Mouse (Mus musculus) midbrain, embryonic 14.5 days (tissue): ENCODE data around the gene Clip2. TPM values are rescaled to one million over a fixed set of nuclear protein-coding genes. Genes with fewer than 3 reads are reported as not detected.

Experiments used
- ATAC-seq: fragments of 200-750 bp; cut with Nextera tagmentation; 2 replicates; pipeline ENCODE4 v1.8.0; 2017; ENCODE audit warnings: moderate number of reproducible peaks, moderate library complexity; ENCODE audit not compliant: low FRiP score, low TSS enrichment
- DNase-seq: peaks from one replicate; pipeline ENCODE4 v3.0.0-alpha.2; 2015
- H3K27ac ChIP-seq: fragments of 300-500 bp; sonication (generic); replicated peaks from 2 replicates; pipeline ENCODE4 v1.5.1; 2014; ENCODE audit warnings: mild to moderate bottlenecking, low read depth, low read length, moderate library complexity
- H3K27me3 ChIP-seq: fragments of 300-500 bp; sonication (generic); 2 replicates; pipeline ENCODE4 v1.6.1; 2014; ENCODE audit warnings: low read length, control low read depth, mixed read lengths; ENCODE audit not compliant: control insufficient read depth, insufficient read depth
- H3K36me3 ChIP-seq: fragments of 300-500 bp; sonication (generic); 2 replicates; pipeline ENCODE4 v1.6.1; 2014; ENCODE audit warnings: low read length, control low read depth; ENCODE audit not compliant: control insufficient read depth, insufficient read depth
- H3K4me1 ChIP-seq: fragments of 300-500 bp; sonication (generic); 2 replicates; pipeline ENCODE4 v1.6.1; 2014; ENCODE audit warnings: mild to moderate bottlenecking, antibody characterized with exemption, low read length, control low read depth; ENCODE audit not compliant: control insufficient read depth, insufficient read depth
- H3K4me2 ChIP-seq: fragments of 300-500 bp; sonication (generic); 2 replicates; pipeline ENCODE4 v1.6.1; 2014; ENCODE audit warnings: mild to moderate bottlenecking, low read length, moderate library complexity
- H3K4me3 ChIP-seq: fragments of 300-500 bp; sonication (generic); replicated peaks from 2 replicates; pipeline ENCODE4 v1.5.1; 2014; ENCODE audit warnings: low read depth, low read length
- H3K9ac ChIP-seq: fragments of 300-500 bp; sonication (generic); replicated peaks from 2 replicates; pipeline ENCODE4 v1.6.1; 2014; ENCODE audit warnings: mild to moderate bottlenecking, low read length, moderate library complexity
- H3K9me3 ChIP-seq: fragments of 300-500 bp; sonication (generic); 2 replicates; pipeline ENCODE4 v1.6.1; 2016; ENCODE audit warnings: low read length, control low read depth, mixed read lengths; ENCODE audit not compliant: control insufficient read depth
- WGBS: fragments of 180-500 bp; shearing (Covaris S2); extraction: QIAGEN DNeasy Blood & Tissue Kit; methylation state at CpG from one replicate; pipeline ENCODE4 v1.1.7; 2014; 5-methylcytosine and 5-hydroxymethylcytosine counted together
- polyA plus RNA-seq: library from polyadenylated mRNA; unstranded; fragments of >200 nt; fragmentation: Nextera tagmentation; extraction: Ambion mirVana; gene quantifications from 2 replicates; pipeline ENCODE4 v1.2.1, GENCODE M21; 2014

The Clip2 gene
- polyA plus RNA-seq, 1 experiment from 2014 or later: 18.2 TPM

DNA sequence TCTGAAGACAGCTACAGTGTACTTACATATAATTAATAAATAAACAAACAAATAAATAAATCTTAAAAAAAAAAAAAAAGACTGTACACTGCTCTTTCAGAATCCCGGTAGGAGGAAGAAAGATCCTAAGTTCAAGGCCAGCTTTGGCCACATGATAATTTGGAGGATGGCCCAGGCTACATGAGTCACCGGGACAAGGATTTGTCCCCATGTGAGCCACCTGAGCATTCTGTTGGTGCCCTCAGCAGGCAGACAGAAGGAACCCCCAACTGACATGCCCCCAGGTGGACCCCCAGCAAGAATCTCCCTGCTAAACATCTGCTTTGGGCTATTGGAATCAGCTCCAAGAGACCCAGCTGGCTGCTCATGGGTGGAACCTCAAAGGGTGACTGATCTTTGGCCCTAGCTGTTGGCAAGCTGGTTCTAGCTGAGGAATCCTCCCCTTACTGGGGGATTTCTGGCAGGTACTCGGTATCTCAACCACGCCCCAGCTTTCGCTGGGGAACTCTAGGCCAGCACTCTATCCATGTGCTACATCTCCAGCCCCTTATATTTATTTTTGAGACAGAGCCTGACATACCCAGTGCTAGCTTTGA lies 1.8 kb upstream of the Clip2 start:
- no peak for DNase-seq
- 90% methylated on average over 5 of the region's 5 CpGs for WGBS
- no peak overlapping the region for H3K9ac ChIP-seq
- H3K4me1 ChIP-seq: peaks cover 29% of the 10 kb centered on the region
- H3K27ac ChIP-seq: no peak overlapping the region
- no peak overlapping the region for H3K4me2 ChIP-seq
- no peak for ATAC-seq
- no peaks in the 10 kb centered on the region for H3K36me3 ChIP-seq
- H3K9me3 ChIP-seq: no peaks in the 10 kb centered on the region
- H3K27me3 ChIP-seq: no peaks in the 10 kb centered on the region
- no peak overlapping the region for H3K4me3 ChIP-seq

DNA sequence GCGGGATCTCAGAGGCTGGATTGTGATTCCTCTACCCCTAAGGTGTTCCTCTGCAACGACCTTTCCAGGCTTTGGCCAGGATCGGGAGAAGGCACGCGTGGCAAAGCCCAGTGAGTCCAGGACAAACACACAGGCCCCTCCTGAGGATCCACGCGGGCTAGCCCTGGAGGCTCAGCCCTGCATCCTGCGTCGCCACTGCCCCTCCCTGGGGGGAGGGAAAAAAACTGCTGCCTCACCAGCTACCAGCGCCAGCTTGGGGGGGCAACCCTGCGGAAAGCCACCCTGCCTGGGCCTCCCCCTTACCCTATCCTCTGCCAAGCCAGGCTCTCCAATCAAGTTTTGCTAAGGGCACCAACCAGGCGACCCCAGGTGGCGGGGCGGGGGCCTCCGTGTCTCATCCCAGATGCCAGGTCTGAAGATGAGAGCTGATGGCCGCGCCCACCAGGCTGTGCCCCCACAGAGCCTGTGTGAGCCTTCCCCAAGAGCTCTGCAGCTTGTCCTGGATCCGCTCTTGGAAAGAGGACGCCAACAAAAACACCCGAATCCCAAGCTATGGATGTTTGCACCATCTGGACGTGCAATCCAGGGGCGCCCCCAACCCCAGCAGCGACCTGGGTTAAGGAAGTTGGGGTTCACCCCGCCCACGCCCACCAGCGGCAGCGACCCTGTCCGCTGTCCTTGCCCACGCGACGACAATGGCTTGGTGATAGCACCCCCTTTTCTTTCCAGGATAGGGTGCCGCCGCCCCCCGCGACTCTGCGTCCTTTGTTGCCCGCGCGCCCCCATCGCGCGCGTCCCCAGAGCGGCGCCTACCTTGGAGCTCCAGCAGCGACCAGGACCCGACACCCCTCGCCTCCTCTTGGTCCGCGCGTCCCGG lies 763 bp downstream of the Clip2 start:
- WGBS: 1% methylated on average over 52 of the region's 52 CpGs
- Histone ChIP-seq H3K9me3 (no peaks in the 10 kb centered on the region), H3K27me3 (no peaks in the 10 kb centered on the region), H3K27ac (peak overlapping the region; percentile 99), H3K4me3 (peak overlapping the region; percentile 95), H3K9ac (peak overlapping the region; percentile 98), H3K4me1 (peaks cover 42% of the 10 kb centered on the region), H3K36me3 (0 out of 2 replicates have a peak, but pooled peaks cover 2% of the 10 kb centered on the region), H3K4me2 (peak overlapping the region; percentile 90)
- ATAC-seq (peak; percentile 28), DNase-seq (peak; percentile 71)

DNA sequence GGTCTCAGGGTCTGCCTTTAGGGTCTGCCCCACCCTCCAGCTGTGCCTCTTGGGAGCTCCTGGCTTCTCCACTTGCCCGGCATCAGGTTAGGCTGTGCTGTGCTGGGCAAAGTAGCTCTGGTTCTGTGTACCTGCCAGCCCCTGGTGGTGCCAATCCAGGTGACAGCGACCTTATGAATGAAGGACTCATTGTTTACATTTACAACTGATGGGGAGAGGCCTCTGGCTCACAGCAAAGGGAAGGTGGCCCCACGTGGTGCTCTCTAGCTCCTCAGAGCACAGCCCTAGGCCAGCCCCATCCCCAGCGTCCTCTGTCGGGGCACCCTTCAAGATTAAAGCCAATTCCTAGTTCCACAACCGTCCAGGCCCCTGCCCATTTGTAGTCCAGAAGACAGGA lies 1.4 kb downstream of the Clip2 start:
- DNase-seq (peak; percentile 12), ATAC-seq (no peak)
- Histone ChIP-seq H3K9ac (peak overlapping the region; percentile 98), H3K4me1 (peaks cover 42% of the 10 kb centered on the region), H3K27me3 (no peaks in the 10 kb centered on the region), H3K4me2 (peak overlapping the region; percentile 90), H3K27ac (peak overlapping the region; percentile 99), H3K9me3 (no peaks in the 10 kb centered on the region), H3K36me3 (0 out of 2 replicates have a peak, but pooled peaks cover 2% of the 10 kb centered on the region), H3K4me3 (peak overlapping the region; percentile 95)
- 6% methylated on average over 6 of the region's 6 CpGs for WGBS

DNA sequence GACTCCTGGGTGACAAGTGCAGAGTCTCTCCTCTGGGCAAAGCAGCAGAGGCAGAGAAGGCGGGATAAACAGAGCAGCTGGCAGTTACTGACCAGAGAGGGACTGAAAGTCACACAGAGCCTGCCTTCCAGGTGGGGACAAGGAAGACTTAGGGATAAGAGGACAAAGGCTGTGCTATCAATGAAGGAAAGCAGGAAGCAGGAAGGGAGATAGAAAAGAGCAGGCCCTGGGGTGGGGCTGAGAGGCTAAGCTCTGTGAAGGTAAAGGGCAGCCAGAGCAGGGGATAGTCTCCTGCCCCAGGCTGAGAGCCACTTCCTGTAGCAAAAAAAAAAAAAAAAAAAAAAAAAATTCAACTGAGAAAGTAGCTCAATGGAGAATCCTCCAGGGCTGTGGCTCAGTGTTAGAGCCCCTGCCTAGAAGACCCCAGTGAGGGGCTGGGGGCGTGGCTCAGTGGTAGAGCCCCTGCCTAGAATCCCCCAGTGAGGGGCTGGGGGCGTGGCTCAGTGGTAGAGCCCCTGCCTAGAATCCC lies 2.5 kb downstream of the Clip2 start:
- DNase-seq (no peak), ATAC-seq (no peak)
- peak overlapping the region; percentile 90 for H3K4me2 ChIP-seq
- H3K9me3 ChIP-seq: no peaks in the 10 kb centered on the region
- H3K4me1 ChIP-seq: peaks cover 36% of the 10 kb centered on the region
- H3K36me3 ChIP-seq: 0 out of 2 replicates have a peak, but pooled peaks cover 3% of the 10 kb centered on the region
- peak overlapping the region; percentile 95 for H3K4me3 ChIP-seq
- H3K9ac ChIP-seq: no peak overlapping the region
- H3K27ac ChIP-seq: no peak overlapping the region
- 93% methylated on average over 2 of the region's 3 CpGs for WGBS
- no peaks in the 10 kb centered on the region for H3K27me3 ChIP-seq

- no peak overlapping the region for H3K9ac ChIP-seq
- H3K4me1 ChIP-seq: peaks cover 36% of the 10 kb centered on the region
- 47% methylated on average over 5 of the region's 5 CpGs for whole genome bisulfite sequencing
- DNase-seq (no peak), ATAC-seq (no peak)
- peak overlapping the region; percentile 22 for H3K4me2 ChIP-seq
- no peak overlapping the region for H3K27ac ChIP-seq
- H3K36me3 ChIP-seq: 0 out of 2 replicates have a peak, but pooled peaks cover 9% of the 10 kb centered on the region
- H3K4me3 ChIP-seq: no peak overlapping the region
- no peaks in the 10 kb centered on the region for H3K9me3 ChIP-seq
- no peaks in the 10 kb centered on the region for H3K27me3 ChIP-seq
These were observed 3.9 kb downstream of the Clip2 start for GRCm38 (mm10) chr5:134548306-134548705.

- H3K27ac ChIP-seq: no peak overlapping the region
- WGBS: 84% methylated on average over 7 of the region's 7 CpGs
- no peaks in the 10 kb centered on the region for H3K27me3 ChIP-seq
- H3K36me3 ChIP-seq: 0 out of 2 replicates have a peak, but pooled peaks cover 9% of the 10 kb centered on the region
- H3K4me3 ChIP-seq: no peak overlapping the region
- H3K9ac ChIP-seq: no peak overlapping the region
- no peak for DNase-seq
- ATAC-seq: no peak
- peaks cover 35% of the 10 kb centered on the region for H3K4me1 ChIP-seq
- no peaks in the 10 kb centered on the region for H3K9me3 ChIP-seq
- H3K4me2 ChIP-seq: no peak overlapping the region
These were observed 5.4 kb downstream of the Clip2 start for GRCm38 (mm10) chr5:134546790-134547189.

- ATAC-seq (no peak), DNase-seq (peak; percentile 20)
- Histone ChIP-seq H3K27ac (no peak overlapping the region), H3K4me2 (no peak overlapping the region), H3K4me1 (peaks cover 28% of the 10 kb centered on the region), H3K4me3 (no peak overlapping the region), H3K9ac (no peak overlapping the region), H3K27me3 (no peaks in the 10 kb centered on the region), H3K36me3 (peaks cover 12% of the 10 kb centered on the region; the same call in 1 of the 2 replicates), H3K9me3 (no peaks in the 10 kb centered on the region)
- 64% methylated on average over 3 of the region's 3 CpGs for WGBS
These were observed 7.0 kb downstream of the Clip2 start for GRCm38 (mm10) chr5:134545242-134545629.

- H3K9me3 ChIP-seq: no peaks in the 10 kb centered on the region
- DNase-seq: no peak
These were observed 7.6 kb downstream of the Clip2 start for GRCm38 (mm10) chr5:134544516-134545241.

More at GRCm38 (mm10) chr5:134544516-134545241, 7.6 kb downstream of the Clip2 start:
- Histone ChIP-seq H3K36me3 (peaks cover 12% of the 10 kb centered on the region; the same call in 1 of the 2 replicates), H3K9ac (no peak overlapping the region), H3K27me3 (no peaks in the 10 kb centered on the region), H3K4me3 (no peak overlapping the region), H3K4me1 (peaks cover 25% of the 10 kb centered on the region), H3K4me2 (no peak overlapping the region), H3K27ac (0 out of 2 replicates have a peak overlapping the region, but pooled peaks have one; percentile 8)
- no peak for ATAC-seq
- 70% methylated on average over 19 of the region's 19 CpGs for WGBS
